Mouse (Mus musculus): ENCODE results near the gene Sdf2.

GRCm38 (mm10) chr11:78278853-78279252 lies 33.3 kb downstream of the Sdf2 start:
- no peak for TF ChIP-seq CTCF (IDR thresholded peaks at IDR 0.05; ENCODE audit: low read depth)
- no peak for TF ChIP-seq EP300 (IDR thresholded peaks at IDR 0.05; ENCODE audit: low read depth)

Measured in liver, embryonic 14.5 days (tissue).